Mouse (Mus musculus) mesoderm, embryonic 11.5 days (tissue): ENCODE results near the gene Zfp108.
A peak's percentile ranks its signal among the peaks of the same experiment; 100 is the strongest.

Experiments used
- DNase-seq: peaks from one replicate; pipeline ENCODE4 v3.0.0-alpha.2; 2012; ENCODE audit warnings: low read depth, low spot score

Gene Zfp108

GRCm38 (mm10) chr7:24286090-24286489 lies 31.5 kb downstream of the Zfp108 start:
- no peak for DNase-seq

DNA sequence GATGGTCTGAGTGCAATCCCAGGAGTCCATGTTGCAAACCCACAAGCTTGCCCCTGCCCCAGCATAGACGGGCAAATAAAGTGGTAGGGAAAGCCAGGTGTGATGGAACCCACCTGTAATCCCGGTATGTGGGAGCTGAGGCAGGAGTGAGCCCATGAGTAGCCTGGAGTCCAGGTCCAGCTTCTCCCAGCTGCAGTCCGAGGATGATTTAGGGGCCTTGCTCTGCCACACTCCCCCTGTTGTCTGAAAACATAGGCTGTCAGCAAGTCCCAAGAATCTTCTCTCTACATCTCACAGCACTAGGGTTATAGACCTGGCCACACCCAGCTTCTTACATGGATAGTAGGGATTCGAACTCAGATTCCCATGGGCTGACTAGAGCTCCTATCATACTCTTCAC lies 32.3 kb downstream of the Zfp108 start:
- DNase-seq = no peak

DNA sequence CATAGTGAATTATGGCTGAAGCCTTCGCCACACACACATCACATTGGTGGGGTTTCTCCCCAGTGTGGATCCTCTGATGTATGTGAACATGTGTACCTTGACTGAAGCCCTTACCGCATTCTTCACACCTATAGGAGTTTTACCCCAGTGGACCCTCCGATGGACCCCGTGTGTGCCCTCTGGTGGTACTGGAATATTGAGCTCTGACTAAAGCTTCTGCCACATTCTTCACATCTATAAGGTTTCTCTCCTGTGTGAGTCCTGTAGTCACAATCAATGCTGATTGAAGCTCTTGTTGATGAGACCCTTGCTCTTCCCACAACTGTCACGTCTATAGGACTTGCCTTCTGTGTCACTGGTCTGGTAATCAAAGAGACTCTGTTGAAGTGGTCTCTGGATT lies 33.1 kb downstream of the Zfp108 start:
- DNase-seq = no peak

GRCm38 (mm10) chr7:24288512-24288911 lies 33.9 kb downstream of the Zfp108 start:
- no peak for DNase-seq

- DNase-seq = no peak
These were observed 35.6 kb downstream of the Zfp108 start for GRCm38 (mm10) chr7:24290106-24290693.

DNA sequence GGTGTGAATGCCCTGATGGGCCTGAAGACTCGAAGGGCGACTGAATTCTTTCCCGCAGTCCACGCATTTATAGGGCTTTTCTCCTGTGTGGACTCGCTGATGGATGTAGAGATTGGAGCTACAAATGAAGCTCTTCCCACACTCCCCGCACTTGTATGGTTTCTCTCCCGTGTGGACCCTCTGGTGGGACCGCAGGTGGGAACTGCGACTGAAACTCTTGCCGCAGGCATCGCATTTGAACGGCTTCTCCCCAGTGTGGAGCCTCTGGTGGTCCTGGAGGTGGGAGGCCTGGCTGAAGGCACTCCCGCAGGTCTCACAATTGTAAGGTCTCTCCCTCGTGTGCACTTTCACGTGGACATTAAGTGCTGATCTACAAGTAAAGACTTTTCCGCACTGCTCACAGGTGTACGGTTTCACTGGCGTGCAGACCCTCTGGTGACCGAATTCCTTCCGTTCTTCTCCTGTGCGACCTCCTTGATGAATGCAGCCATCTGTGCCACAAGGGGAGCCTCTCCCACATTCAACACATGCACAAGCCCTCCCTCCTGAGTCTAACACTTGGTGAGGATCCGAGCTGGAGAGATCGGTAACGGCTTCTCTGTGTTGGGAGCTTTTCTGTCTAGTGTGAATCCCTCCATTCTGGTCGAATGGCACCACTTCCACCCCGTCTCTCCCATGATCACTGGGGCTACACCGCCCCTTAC lies 36.9 kb downstream of the Zfp108 start:
- no peak for DNase-seq

DNA sequence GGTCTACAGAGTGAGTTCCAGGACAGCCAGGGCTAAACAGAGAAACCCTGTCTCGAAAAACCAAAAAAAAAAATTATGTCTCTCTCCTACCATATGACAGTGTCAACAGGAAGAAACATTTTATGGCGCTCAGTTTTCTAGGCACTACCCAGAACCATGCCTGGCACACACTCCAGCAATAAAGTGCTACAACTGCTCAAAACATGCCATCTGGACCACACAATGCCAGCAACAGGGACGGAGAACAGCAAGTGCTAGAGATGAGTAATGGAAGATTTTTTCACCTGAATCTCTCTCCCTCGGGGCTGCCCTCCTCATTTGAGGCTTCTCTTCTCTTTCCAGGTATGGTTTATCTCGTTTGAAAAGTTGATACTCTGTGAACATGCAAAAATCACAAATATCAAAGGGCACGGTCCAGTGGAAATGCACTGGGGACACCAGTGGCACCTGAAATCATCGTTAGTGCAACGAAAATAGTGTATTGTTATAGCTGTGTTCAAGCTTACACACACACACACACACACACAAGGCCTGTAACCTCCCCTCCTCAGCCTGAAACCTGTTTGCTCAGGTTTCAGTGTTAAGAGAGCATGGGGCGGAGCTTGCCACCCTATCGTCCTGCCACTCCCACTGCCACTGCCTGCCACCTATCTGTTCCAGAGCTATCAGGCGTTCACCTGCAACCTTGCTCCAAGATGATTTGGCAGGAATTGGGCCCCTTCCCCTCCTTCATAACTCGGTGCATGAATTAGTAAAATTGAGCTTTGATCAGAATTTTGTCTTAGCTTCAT lies 38.7 kb downstream of the Zfp108 start:
- no peak for DNase-seq

- DNase-seq = no peak
These were observed 40.2 kb downstream of the Zfp108 start for GRCm38 (mm10) chr7:24294763-24295162.

GRCm38 (mm10) chr7:24295376-24295775 lies 40.8 kb downstream of the Zfp108 start:
- DNase-seq = no peak

GRCm38 (mm10) chr7:24296386-24296785 lies 41.8 kb downstream of the Zfp108 start:
- DNase-seq = no peak

GRCm38 (mm10) chr7:24297361-24298095 lies 42.9 kb downstream of the Zfp108 start:
- no peak for DNase-seq

- DNase-seq = no peak
These were observed 44.0 kb downstream of the Zfp108 start for GRCm38 (mm10) chr7:24298635-24298972.

GRCm38 (mm10) chr7:24298973-24299708 lies 44.5 kb downstream of the Zfp108 start:
- peak; percentile 95 for DNase-seq

DNA sequence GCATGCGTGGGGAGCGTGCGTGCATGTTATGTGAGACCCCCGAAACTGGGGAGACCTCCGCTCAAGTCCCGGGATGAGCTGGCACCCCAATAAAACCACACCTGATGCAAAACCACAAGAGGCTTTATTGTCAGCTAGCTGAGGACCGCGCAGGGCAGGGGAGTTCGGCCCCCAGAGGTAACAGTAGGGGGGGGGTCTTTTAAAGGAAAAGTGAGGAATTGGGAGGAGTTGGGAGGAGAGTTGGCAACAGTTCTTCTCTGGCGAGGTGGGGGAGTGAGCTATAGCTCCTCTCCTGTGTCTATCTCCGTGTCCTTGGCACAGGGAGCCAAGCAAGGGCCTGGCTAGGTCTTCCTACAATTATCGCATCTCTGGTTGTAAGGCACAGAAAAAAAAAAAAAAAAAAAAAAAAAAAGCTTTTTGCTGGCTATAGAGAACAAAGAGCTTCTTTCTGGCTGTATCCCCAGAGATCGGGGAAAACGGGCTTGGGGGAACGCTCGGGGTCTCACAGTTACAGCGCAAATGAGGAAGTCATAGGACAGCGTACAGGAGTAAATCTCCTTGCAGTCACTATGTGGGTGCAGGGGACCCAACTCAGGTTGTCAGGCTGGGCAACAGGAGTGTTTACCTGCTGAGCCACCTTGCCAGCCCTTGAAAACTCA lies 45.4 kb downstream of the Zfp108 start:
- no peak for DNase-seq

DNA sequence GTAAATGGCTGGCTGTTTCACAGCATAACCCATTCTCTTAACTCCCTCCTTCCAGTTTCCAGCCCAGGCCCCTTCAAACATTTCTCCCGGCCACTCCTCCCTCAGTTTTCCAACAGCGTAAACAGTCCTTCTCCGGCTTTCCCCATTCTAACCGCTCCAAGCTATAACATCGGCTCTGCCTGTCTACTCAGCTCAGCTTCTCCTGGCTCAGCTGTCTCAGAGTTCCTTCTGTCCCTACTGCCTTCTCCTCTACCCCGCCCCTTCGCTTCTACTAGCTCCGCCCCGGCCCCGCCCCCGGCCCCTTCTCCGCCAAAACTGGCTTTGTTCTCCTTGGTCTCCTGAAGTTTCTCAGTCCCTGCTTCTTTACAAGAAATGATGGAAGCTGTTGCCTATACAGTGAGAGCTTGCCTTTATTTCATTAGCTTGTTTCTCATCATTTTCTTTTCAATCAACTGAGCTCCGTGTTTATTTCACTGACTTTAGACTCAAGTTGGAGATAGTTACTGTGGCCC lies 46.2 kb downstream of the Zfp108 start, which contains the start of gene Zfp61:
TSS of gene Zfp61 (minus strand) at position 462 of the 512 bp plus-strand sequence.
- peak; percentile 62 for DNase-seq
